Mouse (Mus musculus) liver, postnatal 0 days (tissue): ENCODE measurements around the gene Ddx42.

ENCODE experiments used
- CTCF ChIP-seq: sonication (generic); IDR thresholded peaks from 2 replicates; pipeline ENCODE4 v1.5.1; 2016; ENCODE audit warnings: antibody characterized with exemption, low read depth
- EP300 ChIP-seq: IDR thresholded peaks from 2 replicates; pipeline ENCODE4 v1.6.1; 2016; ENCODE audit warnings: antibody characterized with exemption, low read depth, mild to moderate bottlenecking

DNA sequence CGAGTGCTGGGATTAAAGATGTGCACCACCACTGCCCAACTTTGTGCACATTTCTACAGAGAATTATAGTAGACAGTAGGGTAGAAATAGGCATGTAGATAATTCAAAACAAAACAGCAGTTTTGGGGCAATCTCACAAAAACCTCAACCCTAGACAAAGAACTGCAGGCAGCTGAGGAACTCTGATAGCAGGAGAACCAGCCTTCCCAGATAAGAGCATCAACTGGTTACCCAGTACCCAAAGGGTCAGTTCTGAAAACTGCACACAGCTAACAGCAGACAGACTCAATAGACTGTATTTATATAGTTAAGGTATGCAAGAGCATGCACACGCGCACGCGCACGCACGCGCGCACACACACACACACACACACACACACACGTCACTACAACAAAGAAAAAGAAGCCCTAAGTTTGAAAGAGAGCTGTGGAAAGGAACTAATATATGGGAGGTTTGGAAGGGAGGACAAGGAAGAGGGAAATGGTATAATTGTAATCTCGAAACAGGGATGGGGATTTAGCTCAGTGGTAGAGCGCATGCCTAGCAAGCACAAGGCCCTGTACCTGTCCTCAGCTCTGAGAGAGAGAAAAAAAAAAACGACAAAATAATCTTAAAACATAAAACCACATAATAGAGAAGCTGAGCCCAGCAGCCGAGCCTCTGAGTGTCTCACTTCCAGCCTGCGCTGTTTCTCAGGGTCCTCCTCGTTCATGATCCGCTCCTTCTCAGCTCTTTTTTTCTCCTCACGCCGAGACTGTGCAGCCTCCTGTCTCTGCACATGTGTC lies 15.2 kb upstream of the Ddx42 start:
- TF ChIP-seq CTCF (no peak), EP300 (peak; percentile 69; the same call in 1 of the 2 replicates)
